Mouse (Mus musculus): ENCODE measurements around the gene Cnot6l.

DNA sequence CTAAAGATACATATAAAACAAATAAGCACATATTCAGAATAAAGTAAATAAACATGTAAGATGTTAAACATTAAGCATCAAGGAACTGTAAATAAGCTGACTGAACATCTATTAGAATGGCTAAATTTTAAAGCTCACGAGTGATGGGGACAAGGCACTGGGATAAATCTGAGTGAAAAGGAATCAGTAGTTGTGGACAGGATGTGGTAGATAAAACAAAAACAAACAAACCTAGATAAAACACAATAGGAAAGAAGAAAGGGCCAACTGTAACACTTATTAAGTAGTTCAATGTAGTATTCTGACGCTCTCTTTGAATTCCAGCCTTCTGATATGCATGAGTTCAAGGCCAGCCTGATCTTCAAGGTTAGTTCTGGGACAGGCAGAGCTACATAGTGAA is 21.6 kb downstream of the Cnot6l start:
- no peak for TF ChIP-seq CTCF (IDR thresholded peaks at IDR 0.05; ENCODE audit: insufficient read depth, low read depth, low read length)
- TF ChIP-seq POLR2A (IDR thresholded peaks at IDR 0.05; ENCODE audit: insufficient read depth, low read depth, low read length): no peak
